Mouse (Mus musculus): ENCODE measurements at regions not wholly inside any gene's neighbourhood (a gene's known extent, or its start where the extent isn't known, plus 50 kb on each side); places are given as distances from the start of the nearest gene placed in this dataset.

GRCm38 (mm10) chr16:65312947-65313346 is 207.3 kb upstream of the Htr1f start:
- H3K27ac ChIP-seq (replicated peaks), result no peak overlapping the region
- H3K4me3 ChIP-seq (replicated peaks), result no peak overlapping the region
- no peak overlapping the region for H3K4me2 ChIP-seq (replicated peaks)
- no peak overlapping the region for H3K9ac ChIP-seq
- no peaks in the 10 kb centered on the region for H3K9me3 ChIP-seq (replicated peaks)
- no peaks in the 10 kb centered on the region for H3K36me3 ChIP-seq
- no peaks in the 10 kb centered on the region for H3K27me3 ChIP-seq
- WGBS, result 77% methylated on average over 2 of the region's 2 CpGs
- ATAC-seq (ENCODE audit: insufficient number of reproducible peaks, low FRiP score, low TSS enrichment, low read depth), result no peak
- no peaks in the 10 kb centered on the region for H3K4me1 ChIP-seq

GRCm38 (mm10) chr16:65315052-65315451 is 205.3 kb upstream of the Pou1f1 start:
- no peak for ATAC-seq (ENCODE audit: insufficient number of reproducible peaks, low FRiP score, low TSS enrichment, low read depth)
- Histone ChIP-seq H3K36me3 (no peaks in the 10 kb centered on the region), H3K9me3 (replicated peaks) (no peaks in the 10 kb centered on the region), H3K4me1 (no peaks in the 10 kb centered on the region), H3K4me2 (replicated peaks) (no peak overlapping the region), H3K27ac (replicated peaks) (no peak overlapping the region), H3K4me3 (replicated peaks) (no peak overlapping the region), H3K27me3 (no peaks in the 10 kb centered on the region), H3K9ac (no peak overlapping the region)
- 67% methylated on average over 3 of the region's 3 CpGs for WGBS

GRCm38 (mm10) chr16:65332412-65332811 is 187.9 kb upstream of the Pou1f1 start:
- Histone ChIP-seq H3K27ac (replicated peaks) (no peak overlapping the region), H3K4me1 (no peaks in the 10 kb centered on the region), H3K27me3 (no peaks in the 10 kb centered on the region), H3K4me3 (replicated peaks) (no peak overlapping the region), H3K36me3 (no peaks in the 10 kb centered on the region), H3K9ac (no peak overlapping the region), H3K4me2 (replicated peaks) (no peak overlapping the region), H3K9me3 (replicated peaks) (no peaks in the 10 kb centered on the region)
- 53% methylated on average over 2 of the region's 2 CpGs for WGBS
- ATAC-seq (ENCODE audit: insufficient number of reproducible peaks, low FRiP score, low TSS enrichment, low read depth), result no peak

- Histone ChIP-seq H3K27ac (replicated peaks) (no peak overlapping the region), H3K9ac (no peak overlapping the region), H3K36me3 (no peaks in the 10 kb centered on the region), H3K9me3 (replicated peaks) (no peaks in the 10 kb centered on the region), H3K4me2 (replicated peaks) (no peak overlapping the region), H3K27me3 (no peaks in the 10 kb centered on the region), H3K4me1 (no peaks in the 10 kb centered on the region), H3K4me3 (replicated peaks) (no peak overlapping the region)
- ATAC-seq (ENCODE audit: insufficient number of reproducible peaks, low FRiP score, low TSS enrichment, low read depth), result no peak
- 88% methylated on average over 2 of the region's 2 CpGs for WGBS
Measured at GRCm38 (mm10) chr16:65339225-65339624, 181.1 kb upstream of the Pou1f1 start.

- Histone ChIP-seq H3K4me3 (replicated peaks) (no peak overlapping the region), H3K4me2 (replicated peaks) (no peak overlapping the region), H3K9me3 (replicated peaks) (no peaks in the 10 kb centered on the region), H3K4me1 (no peaks in the 10 kb centered on the region), H3K27me3 (no peaks in the 10 kb centered on the region), H3K27ac (replicated peaks) (no peak overlapping the region), H3K9ac (no peak overlapping the region), H3K36me3 (no peaks in the 10 kb centered on the region)
- 81% methylated on average over 1 of the region's 1 CpGs for WGBS
- ATAC-seq (ENCODE audit: insufficient number of reproducible peaks, low FRiP score, low TSS enrichment, low read depth), result no peak
Measured at GRCm38 (mm10) chr16:65359881-65360280, 160.4 kb upstream of the Pou1f1 start.

GRCm38 (mm10) chr16:65369271-65369670 is 151.0 kb upstream of the Pou1f1 start:
- H3K27ac ChIP-seq (replicated peaks), result no peak overlapping the region
- H3K4me1 ChIP-seq, result no peaks in the 10 kb centered on the region
- H3K4me3 ChIP-seq (replicated peaks), result no peak overlapping the region
- H3K9ac ChIP-seq, result no peak overlapping the region
- no peaks in the 10 kb centered on the region for H3K36me3 ChIP-seq
- WGBS, result 28% methylated on average over 1 of the region's 1 CpGs
- H3K27me3 ChIP-seq, result no peaks in the 10 kb centered on the region
- ATAC-seq (ENCODE audit: insufficient number of reproducible peaks, low FRiP score, low TSS enrichment, low read depth), result no peak
- H3K4me2 ChIP-seq (replicated peaks), result no peak overlapping the region
- H3K9me3 ChIP-seq (replicated peaks), result no peaks in the 10 kb centered on the region

GRCm38 (mm10) chr16:65370939-65371338 is 149.4 kb upstream of the Pou1f1 start:
- Histone ChIP-seq H3K9me3 (replicated peaks) (no peaks in the 10 kb centered on the region), H3K4me1 (no peaks in the 10 kb centered on the region), H3K27ac (replicated peaks) (no peak overlapping the region), H3K36me3 (no peaks in the 10 kb centered on the region), H3K4me3 (replicated peaks) (no peak overlapping the region), H3K27me3 (no peaks in the 10 kb centered on the region), H3K4me2 (replicated peaks) (no peak overlapping the region), H3K9ac (no peak overlapping the region)
- ATAC-seq (ENCODE audit: insufficient number of reproducible peaks, low FRiP score, low TSS enrichment, low read depth), result no peak
- WGBS, result 61% methylated on average over 2 of the region's 2 CpGs

- Histone ChIP-seq H3K27ac (replicated peaks) (no peak overlapping the region), H3K4me3 (replicated peaks) (no peak overlapping the region), H3K4me1 (no peaks in the 10 kb centered on the region), H3K9me3 (replicated peaks) (no peaks in the 10 kb centered on the region), H3K27me3 (no peaks in the 10 kb centered on the region), H3K9ac (no peak overlapping the region), H3K36me3 (no peaks in the 10 kb centered on the region), H3K4me2 (replicated peaks) (no peak overlapping the region)
- ATAC-seq (ENCODE audit: insufficient number of reproducible peaks, low FRiP score, low TSS enrichment, low read depth), result no peak
Measured at GRCm38 (mm10) chr16:65376553-65376952, 143.8 kb upstream of the Pou1f1 start.

- H3K4me2 ChIP-seq (replicated peaks), result no peak overlapping the region
- no peaks in the 10 kb centered on the region for H3K36me3 ChIP-seq
- no peaks in the 10 kb centered on the region for H3K9me3 ChIP-seq (replicated peaks)
- H3K4me1 ChIP-seq, result no peaks in the 10 kb centered on the region
- H3K27me3 ChIP-seq, result no peaks in the 10 kb centered on the region
- 73% methylated on average over 3 of the region's 3 CpGs for WGBS
- no peak overlapping the region for H3K4me3 ChIP-seq (replicated peaks)
- no peak for ATAC-seq (ENCODE audit: insufficient number of reproducible peaks, low FRiP score, low TSS enrichment, low read depth)
- no peak overlapping the region for H3K27ac ChIP-seq (replicated peaks)
- no peak overlapping the region for H3K9ac ChIP-seq
Measured at GRCm38 (mm10) chr16:65378276-65378675, 142.0 kb upstream of the Pou1f1 start.

GRCm38 (mm10) chr16:65379939-65380338 is 140.4 kb upstream of the Pou1f1 start:
- H3K36me3 ChIP-seq, result no peaks in the 10 kb centered on the region
- H3K4me2 ChIP-seq (replicated peaks), result no peak overlapping the region
- no peaks in the 10 kb centered on the region for H3K27me3 ChIP-seq
- ATAC-seq (ENCODE audit: insufficient number of reproducible peaks, low FRiP score, low TSS enrichment, low read depth), result no peak
- H3K9me3 ChIP-seq (replicated peaks), result no peaks in the 10 kb centered on the region
- WGBS, result 39% methylated on average over 5 of the region's 5 CpGs
- no peak overlapping the region for H3K9ac ChIP-seq
- H3K4me1 ChIP-seq, result no peaks in the 10 kb centered on the region
- H3K27ac ChIP-seq (replicated peaks), result no peak overlapping the region
- no peak overlapping the region for H3K4me3 ChIP-seq (replicated peaks)

GRCm38 (mm10) chr16:65403926-65404648 is 116.2 kb upstream of the Pou1f1 start:
- 82% methylated on average over 5 of the region's 5 CpGs for WGBS
- H3K9me3 ChIP-seq (replicated peaks), result no peaks in the 10 kb centered on the region
- ATAC-seq (ENCODE audit: insufficient number of reproducible peaks, low FRiP score, low TSS enrichment, low read depth), result no peak
- no peak overlapping the region for H3K9ac ChIP-seq
- H3K36me3 ChIP-seq, result no peaks in the 10 kb centered on the region
- no peak overlapping the region for H3K27ac ChIP-seq (replicated peaks)
- H3K4me3 ChIP-seq (replicated peaks), result no peak overlapping the region
- no peaks in the 10 kb centered on the region for H3K27me3 ChIP-seq
- H3K4me1 ChIP-seq, result no peaks in the 10 kb centered on the region
- H3K4me2 ChIP-seq (replicated peaks), result no peak overlapping the region

- 95% methylated on average over 5 of the region's 5 CpGs for WGBS
- no peaks in the 10 kb centered on the region for H3K27me3 ChIP-seq
- no peak overlapping the region for H3K9ac ChIP-seq
- no peak overlapping the region for H3K4me3 ChIP-seq (replicated peaks)
- no peak overlapping the region for H3K27ac ChIP-seq (replicated peaks)
- H3K9me3 ChIP-seq (replicated peaks), result no peaks in the 10 kb centered on the region
- no peaks in the 10 kb centered on the region for H3K4me1 ChIP-seq
- no peak for ATAC-seq (ENCODE audit: insufficient number of reproducible peaks, low FRiP score, low TSS enrichment, low read depth)
- H3K36me3 ChIP-seq, result no peaks in the 10 kb centered on the region
- H3K4me2 ChIP-seq (replicated peaks), result no peak overlapping the region
Measured at GRCm38 (mm10) chr16:65404816-65405215, 115.5 kb upstream of the Pou1f1 start.
